Mouse (Mus musculus): ENCODE data around the gene Fam13a. TPM values are rescaled to one million over a fixed set of nuclear protein-coding genes. Genes with fewer than 3 reads are reported as not detected.

The Fam13a gene
- polyA plus RNA-seq, 1 experiment, result 3.6 TPM

DNA sequence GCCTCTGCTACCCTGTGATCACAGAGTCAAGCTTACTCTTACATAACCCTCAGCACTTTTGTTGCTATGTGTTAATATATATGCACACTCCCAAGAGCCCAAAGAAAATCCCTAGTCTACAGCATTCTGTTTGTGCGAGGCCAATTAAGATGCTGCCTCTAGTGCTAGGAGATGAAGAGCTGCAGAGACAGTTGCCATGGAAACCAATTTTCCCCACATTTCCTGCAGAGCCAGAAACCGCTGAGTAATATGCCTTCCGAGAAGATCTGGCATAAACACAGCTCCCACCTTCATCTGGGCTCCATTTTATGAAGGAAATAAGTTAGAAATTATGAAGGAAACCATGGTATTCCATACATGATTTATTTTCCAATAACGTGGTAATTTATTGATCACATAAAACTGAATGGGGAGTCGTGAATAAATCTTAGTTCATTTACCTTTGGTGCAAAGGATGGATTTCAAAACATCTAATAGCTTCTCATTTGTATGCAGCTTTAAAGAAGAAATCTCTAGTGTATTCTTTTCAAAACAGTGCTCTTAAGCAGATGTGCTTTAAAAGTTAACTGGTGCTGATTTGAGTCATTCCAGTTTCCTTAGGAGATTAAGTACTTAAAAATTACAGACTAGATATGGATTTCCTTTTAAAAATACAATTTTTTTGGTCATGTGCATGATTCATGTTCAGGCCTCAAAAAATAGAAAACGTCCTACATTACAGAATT lies 91.0 kb downstream of the Fam13a start:
- DNase-seq (ENCODE audit: low spot score), result no peak

DNA sequence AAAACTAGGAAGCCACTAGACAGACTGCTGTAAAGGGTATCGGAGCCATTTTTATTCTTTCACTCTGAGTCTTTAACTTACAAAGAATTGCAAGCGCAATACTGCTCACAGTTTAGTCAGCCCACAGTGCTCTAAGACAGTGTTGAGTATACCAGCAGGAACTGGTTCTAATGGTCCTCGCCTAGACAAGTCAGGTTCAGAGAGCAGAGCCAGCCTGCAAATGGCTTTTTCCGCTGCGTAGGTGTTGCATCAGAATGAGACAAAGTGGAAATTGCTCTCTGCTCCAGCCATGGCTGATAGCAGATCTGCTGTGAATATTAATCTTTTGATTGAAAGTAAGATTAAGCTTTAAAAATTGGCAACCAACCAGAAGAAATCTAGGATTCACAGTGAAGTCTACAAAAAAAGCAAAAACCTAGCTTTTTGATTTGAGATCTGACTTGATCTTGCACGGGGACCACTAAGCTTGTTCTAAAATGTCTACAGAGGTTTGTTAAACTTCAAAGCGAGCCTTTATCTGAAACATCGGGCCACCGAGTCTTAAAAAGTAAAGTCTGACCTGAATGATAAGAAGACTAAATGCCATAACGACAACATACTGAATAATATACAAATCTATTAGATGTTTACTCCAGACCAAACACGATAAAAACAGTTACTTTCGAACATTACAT lies 91.7 kb downstream of the Fam13a start:
- no peak for DNase-seq (ENCODE audit: low spot score)

DNA sequence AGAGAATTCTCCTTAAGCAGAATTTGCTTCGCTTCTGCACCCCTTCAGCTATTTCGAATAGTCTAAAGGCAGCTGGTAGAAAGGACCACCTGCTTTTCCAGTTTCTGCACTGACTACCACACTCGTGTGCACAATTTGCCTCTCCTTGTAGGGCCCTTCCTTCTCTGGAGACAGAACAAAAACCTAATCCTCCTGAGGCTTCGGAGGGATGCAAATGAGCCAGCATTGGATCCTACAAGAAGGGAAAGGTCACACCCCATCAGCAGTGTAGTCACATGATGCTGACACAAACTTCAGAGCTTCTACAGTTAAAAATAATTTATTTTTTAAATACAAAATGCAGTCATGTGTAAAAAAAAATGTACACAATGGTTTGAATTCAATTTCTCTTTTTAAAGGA lies 93.2 kb downstream of the Fam13a start:
- DNase-seq (ENCODE audit: low spot score), result no peak

GRCm38 (mm10) chr6:58929911-58930431 lies 94.4 kb downstream of the Fam13a start:
- no peak for DNase-seq (ENCODE audit: low spot score)

DNA sequence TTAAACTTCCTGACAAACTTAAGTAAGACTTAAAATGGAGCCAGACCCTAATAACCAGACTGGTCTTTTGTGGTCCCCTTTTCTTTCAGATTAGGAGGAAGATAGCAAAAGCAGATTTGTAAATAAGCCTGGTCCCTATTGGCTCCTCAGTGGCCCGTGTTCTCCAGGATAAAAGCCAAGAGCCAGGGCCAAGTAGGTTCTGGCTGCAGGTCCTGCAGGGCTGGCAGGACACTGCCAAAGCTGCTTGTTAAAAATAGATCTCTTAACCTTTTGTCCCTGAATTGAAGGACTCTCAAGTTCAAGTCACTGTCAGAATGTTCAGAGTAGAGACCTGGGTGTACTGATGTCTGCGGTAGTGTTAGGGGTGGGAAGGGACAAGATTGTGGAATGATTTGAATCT lies 96.5 kb downstream of the Fam13a start:
- no peak for DNase-seq (ENCODE audit: low spot score)

GRCm38 (mm10) chr6:58922511-58922910 lies 101.8 kb downstream of the Fam13a start:
- DNase-seq (ENCODE audit: low spot score), result no peak

DNA sequence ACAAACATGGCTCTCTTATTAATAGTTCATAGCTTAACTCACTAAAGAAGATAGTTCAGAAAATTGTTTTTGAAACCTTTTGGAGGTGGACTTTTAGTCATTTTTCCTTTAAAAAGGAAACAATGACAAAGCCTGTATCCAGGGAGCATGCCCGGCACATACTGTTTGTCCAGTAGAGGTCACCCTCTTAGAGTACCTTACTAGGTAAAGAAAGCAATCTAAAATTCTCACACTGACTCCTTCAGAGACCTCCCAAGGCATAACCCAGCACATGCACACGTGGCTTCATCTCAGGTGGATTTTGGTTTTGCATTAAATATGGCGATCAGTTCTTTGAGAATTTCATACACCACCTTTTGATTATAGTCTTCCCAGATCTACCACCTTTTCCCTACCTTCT lies 102.7 kb downstream of the Fam13a start:
- no peak for DNase-seq (ENCODE audit: low spot score)

GRCm38 (mm10) chr6:58920735-58921134 lies 103.6 kb downstream of the Fam13a start:
- no peak for DNase-seq (ENCODE audit: low spot score)

- no peak for DNase-seq (ENCODE audit: low spot score)
Measured at GRCm38 (mm10) chr6:58916498-58916897, 107.9 kb downstream of the Fam13a start.

GRCm38 (mm10) chr6:58913971-58914370 lies 110.4 kb downstream of the Fam13a start:
- no peak for DNase-seq (ENCODE audit: low spot score)

- no peak for DNase-seq (ENCODE audit: low spot score)
Measured at GRCm38 (mm10) chr6:58913551-58913950, 110.8 kb downstream of the Fam13a start.

- no peak for DNase-seq (ENCODE audit: low spot score)
Measured at GRCm38 (mm10) chr6:58912842-58913241, 111.5 kb downstream of the Fam13a start.

DNA sequence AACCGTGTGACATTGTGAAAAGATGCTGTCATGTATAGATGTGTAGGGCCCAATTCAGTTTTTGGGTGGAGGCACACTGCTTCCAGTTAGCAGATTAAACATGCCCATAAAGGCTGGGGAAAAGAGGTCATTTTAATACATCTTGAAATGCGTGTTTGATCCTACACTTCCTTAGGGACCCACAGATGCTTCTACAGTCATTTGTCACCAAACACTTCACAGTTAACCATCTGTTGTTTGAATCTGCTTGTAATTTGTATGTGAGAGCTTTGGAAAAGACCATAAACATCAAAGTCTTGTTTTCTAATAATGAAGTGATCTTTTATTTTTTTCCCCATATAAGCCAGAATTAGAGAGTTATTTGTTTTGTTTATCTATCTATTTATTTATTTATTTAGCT lies 116.6 kb downstream of the Fam13a start:
- no peak for DNase-seq (ENCODE audit: low spot score)

GRCm38 (mm10) chr6:58907336-58907735 lies 117.0 kb downstream of the Fam13a start:
- DNase-seq (ENCODE audit: low spot score), result no peak

DNA sequence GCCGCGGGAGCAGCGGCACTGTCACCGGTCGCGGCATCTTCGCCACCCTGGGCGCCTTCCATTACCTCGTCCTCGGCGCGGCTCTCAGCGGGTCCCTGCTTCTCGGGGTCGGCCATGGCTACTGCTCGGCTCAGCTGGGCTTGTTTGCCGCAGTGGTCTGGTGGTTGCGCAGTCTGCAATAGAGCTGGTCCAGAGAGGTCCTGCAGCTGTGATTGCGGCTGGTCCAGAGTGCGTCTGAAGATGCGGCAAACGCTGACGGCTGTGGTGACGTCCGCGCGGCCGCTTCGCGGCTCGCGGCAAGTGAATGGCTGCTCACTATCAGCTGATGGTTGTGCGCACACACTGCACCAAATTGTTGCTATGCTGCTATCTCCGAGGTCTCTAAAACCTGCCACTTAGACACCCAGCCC lies 117.5 kb downstream of the Fam13a start, which contains the start of gene Nap1l5:
Gene Nap1l5, minus strand, starts transcription at position 225 of the 410 bp plus-strand sequence.
- DNase-seq (ENCODE audit: low spot score), result no peak

GRCm38 (mm10) chr6:58904551-58904950 lies 119.8 kb downstream of the Fam13a start:
- DNase-seq (ENCODE audit: low spot score), result no peak

DNA sequence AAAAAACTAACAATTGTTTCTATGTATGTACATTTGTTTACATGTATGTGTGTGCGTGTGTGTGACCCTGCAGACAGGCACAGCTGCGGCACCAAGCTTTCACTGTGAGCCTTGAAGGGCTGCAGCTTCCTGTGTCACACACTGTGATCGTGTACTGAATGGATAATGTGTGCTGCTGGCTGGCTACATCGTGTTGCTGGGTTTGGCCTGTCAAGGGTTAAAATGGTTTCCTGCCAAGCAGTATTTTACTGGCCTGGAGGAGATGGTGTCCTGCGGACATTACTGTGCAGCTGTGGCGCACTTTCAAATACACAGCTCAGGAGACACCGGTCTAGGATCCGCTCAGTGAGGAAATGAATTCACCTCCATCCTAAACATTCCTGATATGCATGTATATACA lies 121.2 kb downstream of the Fam13a start:
- no peak for DNase-seq (ENCODE audit: low spot score)

DNA sequence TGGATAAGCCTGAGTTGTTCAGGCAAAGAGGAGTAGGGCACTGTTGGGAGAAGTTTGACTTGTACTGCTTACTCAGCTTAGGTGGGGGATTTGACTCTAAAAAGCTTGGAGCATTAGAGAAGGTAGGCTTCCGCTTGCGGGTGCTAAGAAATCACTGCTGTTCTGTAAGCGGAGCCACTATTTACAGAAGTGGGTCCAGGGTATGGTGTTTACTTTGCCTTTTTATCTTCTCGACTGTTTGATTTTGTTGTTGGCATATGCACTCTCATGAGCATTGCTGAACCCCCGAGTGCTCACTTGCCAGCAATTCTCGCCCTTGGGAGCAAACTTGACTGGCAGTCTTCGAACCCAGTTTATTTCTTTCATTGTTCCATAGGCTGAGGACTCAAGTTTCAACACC lies 123.8 kb downstream of the Fam13a start:
- DNase-seq (ENCODE audit: low spot score), result no peak

GRCm38 (mm10) chr6:58899076-58899475 lies 125.3 kb downstream of the Fam13a start:
- DNase-seq (ENCODE audit: low spot score), result no peak

GRCm38 (mm10) chr6:58896648-58897047 lies 127.7 kb downstream of the Fam13a start:
- DNase-seq (ENCODE audit: low spot score), result no peak

- DNase-seq (ENCODE audit: low spot score), result no peak
Measured at GRCm38 (mm10) chr6:58894994-58895393, 129.4 kb downstream of the Fam13a start.

DNA sequence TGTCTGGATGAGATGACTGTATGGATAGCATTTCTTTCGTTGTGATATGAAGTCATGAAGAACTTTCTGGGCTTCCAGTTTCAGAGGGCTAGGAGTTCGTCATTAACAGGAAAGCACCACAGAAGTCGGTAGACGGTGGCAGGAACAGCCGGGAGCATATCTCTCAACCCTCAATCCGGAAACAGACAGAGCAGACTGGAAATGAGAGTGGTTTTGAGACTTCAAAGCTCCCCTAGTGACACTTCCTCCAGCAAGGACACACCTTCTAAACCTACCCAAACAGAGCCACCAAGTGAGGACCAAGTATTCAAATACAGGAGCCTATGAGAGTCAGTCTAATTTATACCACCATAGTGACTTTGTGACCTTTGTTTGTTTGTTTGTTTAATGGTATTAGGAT lies 131.0 kb downstream of the Fam13a start:
- no peak for DNase-seq (ENCODE audit: low spot score)

GRCm38 (mm10) chr6:58889917-58890316 lies 134.4 kb downstream of the Fam13a start:
- no peak for DNase-seq (ENCODE audit: low spot score)

Measured in urinary bladder, adult 2 months (tissue).